Mouse (Mus musculus) forebrain, postnatal 0 days (tissue): ENCODE results near the gene Lamp5. TPM values are rescaled to one million over a fixed set of nuclear protein-coding genes. Genes with fewer than 3 reads are reported as not detected.

Source experiments
- ATAC-seq: fragments of 200-750 bp; cut with Nextera tagmentation; 2 replicates; pipeline ENCODE4 v1.8.0; 2017; ENCODE audit warnings: mild to moderate bottlenecking, moderate library complexity
- DNase-seq: peaks from one replicate; pipeline ENCODE4 v3.0.0-alpha.2; 2015
- H3K27ac ChIP-seq: fragments of 300-500 bp; sonication (generic); 2 replicates; pipeline ENCODE4 v1.5.1; 2014; ENCODE audit warnings: low read depth, mild to moderate bottlenecking, antibody characterized with exemption, low read length, moderate library complexity, mixed read lengths
- H3K27me3 ChIP-seq: fragments of 300-500 bp; sonication (generic); 2 replicates; pipeline ENCODE4 v1.6.1; 2014; ENCODE audit warnings: mild to moderate bottlenecking, low read length, mixed read lengths; ENCODE audit not compliant: insufficient read depth
- H3K36me3 ChIP-seq: fragments of 300-500 bp; sonication (generic); 2 replicates; pipeline ENCODE4 v1.6.1; 2014; ENCODE audit warnings: mild to moderate bottlenecking, moderate library complexity; ENCODE audit not compliant: insufficient read depth
- H3K4me1 ChIP-seq: fragments of 300-500 bp; sonication (generic); 2 replicates; pipeline ENCODE4 v1.6.1; 2014; ENCODE audit warnings: antibody characterized with exemption; ENCODE audit not compliant: insufficient read depth
- H3K4me2 ChIP-seq: fragments of 300-500 bp; sonication (generic); 2 replicates; pipeline ENCODE4 v1.6.1; 2014; ENCODE audit warnings: low read depth, mild to moderate bottlenecking, moderate library complexity
- H3K4me3 ChIP-seq: fragments of 300-500 bp; sonication (generic); 2 replicates; pipeline ENCODE4 v1.5.1; 2014; ENCODE audit warnings: low read depth, low read length, mixed read lengths
- H3K9ac ChIP-seq: fragments of 300-500 bp; sonication (generic); 2 replicates; pipeline ENCODE4 v1.6.1; 2014; ENCODE audit warnings: mild to moderate bottlenecking
- H3K9me3 ChIP-seq: fragments of 300-500 bp; sonication (generic); 2 replicates; pipeline ENCODE4 v1.6.1; 2016; ENCODE audit warnings: low read length
- CTCF ChIP-seq: sonication (generic); IDR thresholded peaks from 2 replicates; pipeline ENCODE4 v1.5.1; 2016; ENCODE audit warnings: antibody characterized with exemption, control low read depth, low read depth
- WGBS: fragments of 180-500 bp; shearing (Covaris S2); extraction: QIAGEN DNeasy Blood & Tissue Kit; methylation state at CpG from one replicate; pipeline ENCODE4 v1.1.7; 2014; 5-methylcytosine and 5-hydroxymethylcytosine counted together
- polyA plus RNA-seq: library from polyadenylated mRNA; unstranded; fragments of >200 nt; fragmentation: Nextera tagmentation; extraction: Ambion mirVana; gene quantifications from 2 replicates; pipeline ENCODE4 v1.2.1, GENCODE M21; 2015
- total RNA-seq: library from RNA; depleted of rRNA; stranded (reverse); fragments of >200 nt; gene quantifications from 2 replicates; pipeline ENCODE4 v1.2.3, GENCODE M21; 2014; rRNA removed

Lamp5 gene
- total RNA-seq = 1.5 and 2.6 TPM in 2 replicates
- 4.6 and 5.3 TPM in 2 replicates for polyA plus RNA-seq

GRCm38 (mm10) chr2:136051688-136052289 lies at the start of gene Lamp5:
Gene Lamp5 (plus strand): TSS chr2:136052239.
- Histone ChIP-seq H3K9ac (peak within 1 kb of the TSS; percentile 28), H3K36me3 (no peaks in the 10 kb centered on the region), H3K4me2 (peak within 1 kb of the TSS; percentile 59), H3K27ac (no peak within 1 kb of the TSS), H3K9me3 (no peaks in the 10 kb centered on the region), H3K4me3 (peak within 1 kb of the TSS; percentile 20), H3K4me1 (0 out of 2 replicates have a peak, but pooled peaks cover 8% of the 10 kb centered on the region), H3K27me3 (no peaks in the 10 kb centered on the region)
- WGBS = 10% methylated on average over 8 of the region's 8 CpGs
- DNase-seq (no peak), ATAC-seq (peak; percentile 56)
- no peak for TF ChIP-seq CTCF

- Histone ChIP-seq H3K4me1 (no peaks in the 10 kb centered on the region), H3K9me3 (no peaks in the 10 kb centered on the region), H3K4me3 (no peak overlapping the region), H3K9ac (no peak overlapping the region), H3K27me3 (no peaks in the 10 kb centered on the region), H3K27ac (no peak overlapping the region), H3K4me2 (no peak overlapping the region), H3K36me3 (no peaks in the 10 kb centered on the region)
- DNase-seq (no peak), ATAC-seq (no peak)
- 87% methylated on average over 1 of the region's 1 CpGs for WGBS
- no peak for TF ChIP-seq CTCF
Observed at GRCm38 (mm10) chr2:136003836-136004235, 48.2 kb upstream of the Lamp5 start.

GRCm38 (mm10) chr2:136006280-136006679 lies 45.8 kb upstream of the Lamp5 start:
- H3K27me3 ChIP-seq = no peaks in the 10 kb centered on the region
- H3K4me2 ChIP-seq = no peak overlapping the region
- H3K27ac ChIP-seq = no peak overlapping the region
- no peaks in the 10 kb centered on the region for H3K4me1 ChIP-seq
- no peaks in the 10 kb centered on the region for H3K36me3 ChIP-seq
- H3K4me3 ChIP-seq = no peak overlapping the region
- ATAC-seq = no peak
- no peak for DNase-seq
- no peaks in the 10 kb centered on the region for H3K9me3 ChIP-seq
- TF ChIP-seq CTCF = no peak
- 88% methylated on average over 5 of the region's 5 CpGs for WGBS
- H3K9ac ChIP-seq = no peak overlapping the region

- Histone ChIP-seq H3K4me3 (no peak overlapping the region), H3K36me3 (no peaks in the 10 kb centered on the region), H3K27ac (no peak overlapping the region), H3K9ac (no peak overlapping the region), H3K27me3 (no peaks in the 10 kb centered on the region), H3K9me3 (no peaks in the 10 kb centered on the region), H3K4me1 (no peaks in the 10 kb centered on the region), H3K4me2 (no peak overlapping the region)
- WGBS = 88% methylated on average over 9 of the region's 9 CpGs
- ATAC-seq = no peak
- TF ChIP-seq CTCF = no peak
- DNase-seq = no peak
Observed at GRCm38 (mm10) chr2:136012759-136013158, 39.3 kb upstream of the Lamp5 start.

- Histone ChIP-seq H3K36me3 (no peaks in the 10 kb centered on the region), H3K4me3 (no peak overlapping the region), H3K9me3 (no peaks in the 10 kb centered on the region), H3K27ac (no peak overlapping the region), H3K27me3 (no peaks in the 10 kb centered on the region), H3K4me1 (0 out of 2 replicates have a peak, but pooled peaks cover 8% of the 10 kb centered on the region), H3K9ac (no peak overlapping the region), H3K4me2 (no peak overlapping the region)
- TF ChIP-seq CTCF = no peak
- peak; percentile 19 for DNase-seq
- 95% methylated on average over 4 of the region's 4 CpGs for WGBS
- no peak for ATAC-seq
Observed at GRCm38 (mm10) chr2:136048464-136048863, 3.6 kb upstream of the Lamp5 start.

GRCm38 (mm10) chr2:136050793-136051615 lies 1.0 kb upstream of the Lamp5 start:
- peak; percentile 43 for ATAC-seq
- Histone ChIP-seq H3K9me3 (no peaks in the 10 kb centered on the region), H3K4me3 (peak overlapping the region; percentile 20), H3K4me2 (peak overlapping the region; percentile 59), H3K27me3 (no peaks in the 10 kb centered on the region), H3K4me1 (0 out of 2 replicates have a peak, but pooled peaks cover 8% of the 10 kb centered on the region), H3K27ac (no peak overlapping the region), H3K36me3 (no peaks in the 10 kb centered on the region), H3K9ac (peak overlapping the region; percentile 28)
- WGBS = 18% methylated on average over 27 of the region's 27 CpGs
- TF ChIP-seq CTCF = no peak
- peak; percentile 54 for DNase-seq

- peaks cover 5% of the 10 kb centered on the region for H3K4me1 ChIP-seq
- H3K4me3 ChIP-seq = peak overlapping the region; percentile 38
- peak overlapping the region; percentile 40 for H3K9ac ChIP-seq
- peak; percentile 55 for DNase-seq
- WGBS = 2% methylated on average over 19 of the region's 19 CpGs
- no peaks in the 10 kb centered on the region for H3K9me3 ChIP-seq
- no peak overlapping the region for H3K27ac ChIP-seq
- peaks cover 14% of the 10 kb centered on the region; the same call in 1 of the 2 replicates for H3K27me3 ChIP-seq
- peak overlapping the region; percentile 79 for H3K4me2 ChIP-seq
- TF ChIP-seq CTCF = no peak
- no peaks in the 10 kb centered on the region for H3K36me3 ChIP-seq
- peak; percentile 79 for ATAC-seq
Observed at GRCm38 (mm10) chr2:136057861-136058331, 5.9 kb downstream of the Lamp5 start.
